Mouse (Mus musculus) ES-Bruce4 (cell line): ENCODE results near the gene Atxn7l3b. TPM values are rescaled to one million over a fixed set of nuclear protein-coding genes. Genes with fewer than 3 reads are reported as not detected.
"Not testable (repeated sequence)": the region's sequence is repeated elsewhere in the genome, so short reads cannot be mapped to it uniquely, and the experiment has no call there.

Source experiments
- H3K27ac ChIP-seq: 2 replicates; pipeline ENCODE4 v1.5.1; 2012; ENCODE audit warnings: low read length, inconsistent platforms; ENCODE audit not compliant: insufficient read depth
- H3K27me3 ChIP-seq: 2 replicates; pipeline ENCODE4 v1.6.1; 2012; ENCODE audit warnings: mild to moderate bottlenecking, low read length, inconsistent platforms; ENCODE audit not compliant: control insufficient read depth, poor library complexity, insufficient read depth, severe bottlenecking
- H3K36me3 ChIP-seq: 2 replicates; pipeline ENCODE4 v1.6.1; 2012; ENCODE audit warnings: inconsistent platforms, mild to moderate bottlenecking, low read length, moderate library complexity; ENCODE audit not compliant: control insufficient read depth, poor library complexity, insufficient read depth, severe bottlenecking
- H3K4me1 ChIP-seq: one replicate; pipeline ENCODE4 v1.8.1; 2011; ENCODE audit warnings: low read length; ENCODE audit not compliant: control insufficient read depth, insufficient read depth
- H3K4me3 ChIP-seq: 2 replicates; pipeline ENCODE4 v1.5.1; 2011; ENCODE audit warnings: low read depth, mild to moderate bottlenecking, low read length
- H3K9ac ChIP-seq: 2 replicates; pipeline ENCODE4 v1.6.1; 2012; ENCODE audit warnings: low read depth, mild to moderate bottlenecking, inconsistent platforms; ENCODE audit not compliant: poor library complexity, severe bottlenecking
- H3K9me3 ChIP-seq: replicated peaks from 2 replicates; pipeline ENCODE4 v1.6.1; 2012; ENCODE audit warnings: mild to moderate bottlenecking, low read length, inconsistent platforms; ENCODE audit not compliant: control insufficient read depth, poor library complexity, insufficient read depth, severe bottlenecking
- CTCF ChIP-seq: IDR thresholded peaks from one replicate; pipeline ENCODE4 v1.8.1; 2011; ENCODE audit warnings: low read depth, low read length
- EP300 ChIP-seq: IDR thresholded peaks from 2 replicates; pipeline ENCODE4 v1.6.1; 2011; ENCODE audit warnings: low read depth, low read length; ENCODE audit not compliant: insufficient read depth
- POLR2A ChIP-seq: IDR thresholded peaks from one replicate; pipeline ENCODE4 v1.8.1; 2011; ENCODE audit warnings: low read length; ENCODE audit not compliant: insufficient read depth
- polyA plus RNA-seq: library from polyadenylated mRNA; stranded (reverse); fragments of >200 nt; gene quantifications from 2 replicates; pipeline ENCODE4 v1.2.4, GENCODE M21; 2011; ENCODE audit warnings: low read depth; ENCODE audit not compliant: missing spikeins, insufficient read depth, insufficient read length

Atxn7l3b gene
- polyA plus RNA-seq: 56.4 and 56.5 TPM in 2 replicates

- H3K4me1 ChIP-seq: no peaks in the 10 kb centered on the region
- peaks cover 7% of the 10 kb centered on the region for H3K9me3 ChIP-seq
- no peak within 1 kb of the TSS for H3K27ac ChIP-seq
- H3K27me3 ChIP-seq: no peaks in the 10 kb centered on the region
- peak within 1 kb of the TSS; percentile 90 for H3K9ac ChIP-seq
- peak within 1 kb of the TSS; percentile 96 for H3K4me3 ChIP-seq
- TF ChIP-seq POLR2A (peak; percentile 15), CTCF (no peak), EP300 (no peak)
- H3K36me3 ChIP-seq: peaks cover 14% of the 10 kb centered on the region
Observed at GRCm38 (mm10) chr10:112928452-112929221, at the start of gene Atxn7l3b. Gene Atxn7l3b (minus strand): TSS chr10:112929001.

DNA sequence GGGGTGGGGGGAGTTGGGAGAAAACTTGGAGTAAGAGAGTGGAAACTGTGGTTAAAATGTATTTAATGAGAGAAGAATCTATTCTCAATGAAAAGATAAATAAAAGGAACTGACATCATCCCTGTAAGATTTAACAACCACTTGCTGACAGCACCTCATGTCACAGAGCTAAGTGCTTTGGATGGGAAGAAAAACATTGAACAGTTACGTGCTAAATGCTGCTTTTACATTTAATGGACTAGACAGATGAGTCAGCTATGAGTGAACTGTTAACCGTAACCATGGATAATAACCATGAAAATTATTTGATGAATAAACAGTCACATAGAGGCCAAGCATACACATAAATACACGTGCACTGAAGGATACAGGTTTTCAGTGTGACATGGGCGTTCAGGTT, 48.8 kb upstream of the Atxn7l3b start:
- Histone ChIP-seq H3K4me3 (no peak overlapping the region), H3K9me3 (no peaks in the 10 kb centered on the region), H3K36me3 (no peaks in the 10 kb centered on the region), H3K27ac (no peak overlapping the region), H3K4me1 (no peaks in the 10 kb centered on the region), H3K27me3 (no peaks in the 10 kb centered on the region), H3K9ac (no peak overlapping the region)
- no peak for TF ChIP-seq EP300

DNA sequence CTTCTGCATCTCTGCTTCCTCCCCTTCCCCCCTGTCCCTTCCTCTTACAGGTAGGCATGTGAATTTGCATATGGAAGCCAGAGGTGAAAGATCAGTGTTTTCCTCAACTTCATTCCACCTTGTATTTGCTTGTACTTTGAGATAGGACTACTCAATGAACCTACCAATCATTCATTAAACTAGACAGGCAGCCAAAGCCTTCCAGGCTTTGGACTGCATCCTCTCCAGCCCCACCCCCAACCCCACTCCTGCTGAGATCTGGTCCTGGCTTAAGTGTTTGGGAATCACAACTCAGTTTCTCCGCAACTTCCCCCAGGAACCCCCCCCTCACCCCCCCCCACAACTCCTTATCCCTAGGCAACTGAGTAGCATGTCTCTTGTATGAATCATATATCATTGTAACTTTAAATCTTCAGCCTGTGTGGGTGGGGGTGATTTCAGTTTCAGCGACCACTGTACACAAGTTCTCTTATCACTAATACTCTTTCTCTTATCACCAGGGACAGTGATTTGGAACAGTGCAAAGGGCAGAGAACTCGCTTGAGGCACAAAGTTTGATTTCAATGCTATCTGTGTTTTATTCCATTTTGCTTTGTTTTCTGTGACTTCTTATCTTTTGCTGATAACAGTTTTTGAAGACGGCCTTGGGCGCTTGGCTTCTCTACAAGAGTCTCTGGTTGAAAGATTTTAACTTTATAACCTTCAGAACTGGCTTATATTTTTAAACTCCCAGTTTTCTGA, 44.7 kb upstream of the Atxn7l3b start:
- no peak for TF ChIP-seq EP300
- no peak for TF ChIP-seq POLR2A
- TF ChIP-seq CTCF: no peak
- Histone ChIP-seq H3K27ac (no peak overlapping the region), H3K9me3 (no peaks in the 10 kb centered on the region), H3K4me3 (no peak overlapping the region), H3K36me3 (no peaks in the 10 kb centered on the region), H3K27me3 (no peaks in the 10 kb centered on the region), H3K4me1 (no peaks in the 10 kb centered on the region), H3K9ac (no peak overlapping the region)

- Histone ChIP-seq H3K36me3 (no peaks in the 10 kb centered on the region), H3K27me3 (no peaks in the 10 kb centered on the region), H3K9ac (no peak overlapping the region), H3K4me3 (no peak overlapping the region), H3K9me3 (no peaks in the 10 kb centered on the region), H3K27ac (no peak overlapping the region), H3K4me1 (no peaks in the 10 kb centered on the region)
- TF ChIP-seq CTCF (no peak), POLR2A (no peak), EP300 (no peak)
Observed at GRCm38 (mm10) chr10:112970002-112970589, 41.3 kb upstream of the Atxn7l3b start.

GRCm38 (mm10) chr10:112967578-112967977, 38.8 kb upstream of the Atxn7l3b start:
- Histone ChIP-seq H3K4me3 (no peak overlapping the region), H3K27ac (no peak overlapping the region), H3K9ac (no peak overlapping the region), H3K36me3 (no peaks in the 10 kb centered on the region), H3K27me3 (no peaks in the 10 kb centered on the region), H3K4me1 (no peaks in the 10 kb centered on the region), H3K9me3 (no peaks in the 10 kb centered on the region)
- TF ChIP-seq CTCF: no peak
- no peak for TF ChIP-seq EP300
- TF ChIP-seq POLR2A: no peak

DNA sequence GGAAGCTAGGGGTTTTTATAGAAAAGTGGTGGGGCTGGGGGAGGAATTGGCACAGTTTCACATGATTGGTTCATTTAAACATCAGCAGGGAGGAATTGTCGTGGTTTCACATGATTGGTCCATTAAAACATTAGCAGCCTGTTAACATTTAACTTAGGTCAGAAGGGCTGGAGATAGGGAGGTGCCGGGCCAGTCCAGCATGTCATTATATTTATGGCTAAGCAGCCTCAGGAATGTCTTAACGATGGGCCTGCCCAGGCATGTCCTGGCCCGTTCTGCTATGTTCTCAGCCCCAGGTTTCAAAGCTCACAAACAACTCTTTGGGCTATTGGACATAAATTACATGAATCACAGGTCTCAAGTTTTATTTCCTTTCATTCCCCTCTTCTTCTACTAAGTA, 33.4 kb upstream of the Atxn7l3b start:
- H3K4me3 ChIP-seq, H3K27ac ChIP-seq, H3K36me3 ChIP-seq, H3K9me3 ChIP-seq, H3K27me3 ChIP-seq, H3K4me1 ChIP-seq, H3K9ac ChIP-seq: not testable (repeated sequence)
